Comparison of ENCODE assay signal across 8 mouse cellular contexts in genomic region chr5:115348546-115349224, GRCm38 (mm10). TPM values are rescaled to one million over a fixed set of nuclear protein-coding genes. Genes with fewer than 3 reads are reported as not detected.
DNase-seq lines count a peak whose midpoint lies in the region; ATAC-seq lines count a peak whose summit lies in the region.

Cox6a1 (minus strand) TSS chr5:115348981.

- peaks cover 25% of the 10 kb centered on the region for H3K36me3 ChIP-seq in hindbrain, embryonic 15.5 days

- peak within 1 kb of the TSS; percentile 93 for H3K9ac ChIP-seq in hindbrain, embryonic 15.5 days

- no peaks in the 10 kb centered on the region for H3K27me3 ChIP-seq in hindbrain, embryonic 15.5 days

- peak; percentile 96 for ATAC-seq in hindbrain, embryonic 15.5 days (ENCODE audit: low FRiP score, low read depth)

- peak within 1 kb of the TSS; percentile 97 for H3K4me3 ChIP-seq in hindbrain, embryonic 15.5 days

- under 1% methylated on average over 73 of the region's 74 CpGs for WGBS in hindbrain, embryonic 15.5 days

- peaks cover 19% of the 10 kb centered on the region for H3K4me1 ChIP-seq in hindbrain, embryonic 15.5 days (replicated peaks)

- DNase-seq in T-cell, adult 2 months (ENCODE audit: low spot score) = peak; percentile 99
- peak; percentile 99 for DNase-seq in cerebellum, postnatal 36 days
- DNase-seq in frontal cortex, postnatal 36 days (ENCODE audit: low spot score in 2 of 2) = peak; percentile 98 to 99
- peak; percentile 98 for DNase-seq in left cerebral cortex, adult 11 months (ENCODE audit: low spot score)
- DNase-seq in lung, postnatal 4 days = peak; percentile 99
- DNase-seq in retina, postnatal 7 days (ENCODE audit: low read depth, low spot score) = peak; percentile 98
- DNase-seq in urinary bladder, adult 2 months (ENCODE audit: low spot score) = peak; percentile 97

- H3K9me3 ChIP-seq in hindbrain, embryonic 15.5 days = no peaks in the 10 kb centered on the region

- peak within 1 kb of the TSS; percentile 84 for H3K27ac ChIP-seq in hindbrain, embryonic 15.5 days (replicated peaks)

- H3K4me2 ChIP-seq in hindbrain, embryonic 15.5 days = peak within 1 kb of the TSS; percentile 87

RNA-seq across cellular contexts. Expression of gene Cox6a1, which starts in this region (rescaled TPM):
- polyA plus RNA-seq in hindbrain, embryonic 15.5 days (2015; fragmentation: Nextera tagmentation; extraction: Ambion mirVana) = 1,223 and 1,255 TPM in 2 replicates
- polyA plus RNA-seq in urinary bladder, adult 2 months (2012; rRNA removed) = 940 and 1,078 TPM in 2 replicates

Comparison
In these comparisons a context has a peak if more than half of its experiments do, and no peak if none do; other contexts are left out.
1. Peak in every context shown above with its lines: DNase-seq, ATAC-seq, H3K4me3 ChIP-seq and H3K27ac ChIP-seq.